Mouse (Mus musculus) CH12.LX (cell line): ENCODE data around the gene Utp11. TPM values are rescaled to one million over a fixed set of nuclear protein-coding genes. Genes with fewer than 3 reads are reported as not detected.
A peak's percentile ranks its signal among the peaks of the same experiment; 100 is the strongest.

ENCODE experiments used
- DNase-seq: peaks from one replicate; pipeline ENCODE4 v3.0.0-alpha.2; 2013; ENCODE audit errors: extremely low read depth
- H3K27ac ChIP-seq: 2 replicates; pipeline ENCODE4 v1.5.1; 2012; ENCODE audit warnings: low read depth, mild to moderate bottlenecking, control low read depth, moderate library complexity; ENCODE audit not compliant: insufficient read depth
- H3K27me3 ChIP-seq: replicated peaks from 2 replicates; pipeline ENCODE3; 2012; ENCODE audit warnings: inconsistent platforms
- H3K36me3 ChIP-seq, 2 experiments: replicated peaks in 1 of 2; 2 replicates each; pipeline versions ENCODE3 to v1.6.1; 2012; ENCODE audit warnings: inconsistent platforms in 1 of 2, low read length in 1 of 2, mild to moderate bottlenecking in 1 of 2, mixed read lengths in 1 of 2, moderate library complexity in 1 of 2; ENCODE audit not compliant: control insufficient read depth in 1 of 2, insufficient read depth in 1 of 2
- H3K4me1 ChIP-seq, 2 experiments: 2 replicates each; pipeline ENCODE4 v1.6.1; 2012; ENCODE audit warnings: inconsistent platforms in 1 of 2, moderate library complexity in 1 of 2; ENCODE audit not compliant: insufficient read depth in 2 of 2, control insufficient read depth in 1 of 2
- H3K4me2 ChIP-seq: 2 replicates; pipeline ENCODE4 v1.6.1; 2012; ENCODE audit warnings: low read depth, mild to moderate bottlenecking, control low read depth; ENCODE audit not compliant: poor library complexity, insufficient read depth, severe bottlenecking
- H3K4me3 ChIP-seq, 3 experiments: fragments of 150-350 bp in 1 of 3; sonication (generic) in 1 of 3; replicated peaks in 1 of 3; 2 replicates each; pipeline versions ENCODE3 to v1.5.1; 2011 to 2012; ENCODE audit warnings: low read depth in 2 of 3, low read length in 2 of 3, mild to moderate bottlenecking in 2 of 3, moderate library complexity in 2 of 3, control low read depth in 1 of 3, improper control_type of control experiment in 1 of 3, inconsistent platforms in 1 of 3, mixed read lengths in 1 of 3; ENCODE audit not compliant: poor library complexity in 1 of 3
- H3K79me2 ChIP-seq: replicated peaks from 2 replicates; pipeline ENCODE4 v1.6.1; 2012; ENCODE audit warnings: mild to moderate bottlenecking, moderate library complexity; ENCODE audit not compliant: control insufficient read depth, poor library complexity, insufficient read depth, severe bottlenecking; ENCODE audit errors: extremely low read depth
- H3K9ac ChIP-seq: 2 replicates; pipeline ENCODE4 v1.6.1; 2012; ENCODE audit warnings: low read depth, mild to moderate bottlenecking, control low read depth, moderate library complexity; ENCODE audit not compliant: insufficient read depth
- H3K9me3 ChIP-seq: replicated peaks from 2 replicates; pipeline ENCODE3; 2012; ENCODE audit warnings: low read length, inconsistent platforms, mixed read lengths
- BHLHE40 ChIP-seq: IDR thresholded peaks from 2 replicates; pipeline ENCODE4 v1.6.1; 2011; ENCODE audit warnings: mild to moderate bottlenecking, low read depth, low read length, improper control_type of control experiment
- CHD1 ChIP-seq: IDR thresholded peaks from 2 replicates; pipeline ENCODE4 v1.6.1; 2012; ENCODE audit warnings: low read depth, low read length, improper control_type of control experiment, inconsistent platforms
- CHD2 ChIP-seq: IDR thresholded peaks from 2 replicates; pipeline ENCODE4 v1.6.1; 2011; ENCODE audit warnings: low read length, improper control_type of control experiment
- CTCF ChIP-seq, 2 experiments: IDR thresholded peaks in 1 of 2; conservative IDR thresholded peaks in 1 of 2; 2 replicates each; pipeline ENCODE4 v1.5.1; 2011 to 2012; ENCODE audit warnings: low read depth in 2 of 2, low read length in 2 of 2, improper control_type of control experiment in 1 of 2, inconsistent platforms in 1 of 2, mild to moderate bottlenecking in 1 of 2, moderate library complexity in 1 of 2
- E2F4 ChIP-seq: IDR thresholded peaks from 2 replicates; pipeline ENCODE4 v1.6.1; 2011; ENCODE audit warnings: low read depth, low read length, improper control_type of control experiment; ENCODE audit not compliant: insufficient replicate concordance
- ELF1 ChIP-seq: IDR thresholded peaks from 2 replicates; pipeline ENCODE4 v1.6.1; 2014; ENCODE audit warnings: low read depth, mild to moderate bottlenecking, inconsistent platforms, low read length, improper control_type of control experiment
- HCFC1 ChIP-seq: IDR thresholded peaks from 2 replicates; pipeline ENCODE4 v1.6.1; 2012; ENCODE audit warnings: low read depth, mild to moderate bottlenecking, inconsistent platforms, low read length, improper control_type of control experiment
- IRF4 ChIP-seq: IDR thresholded peaks from 2 replicates; pipeline ENCODE4 v1.6.1; 2014; ENCODE audit warnings: low read depth, mild to moderate bottlenecking, inconsistent platforms, low read length, improper control_type of control experiment
- JUND ChIP-seq: conservative IDR thresholded peaks from 2 replicates; pipeline ENCODE4 v1.6.1; 2011; ENCODE audit warnings: low read depth, low read length, improper control_type of control experiment
- KAT2A ChIP-seq: IDR thresholded peaks from 2 replicates; pipeline ENCODE4 v1.6.1; 2012; ENCODE audit warnings: low read length, improper control_type of control experiment, inconsistent platforms; ENCODE audit not compliant: insufficient replicate concordance
- MAX ChIP-seq: IDR thresholded peaks from 2 replicates; pipeline ENCODE4 v1.6.1; 2011; ENCODE audit warnings: low read length, improper control_type of control experiment
- MEF2A ChIP-seq: IDR thresholded peaks from 2 replicates; pipeline ENCODE4 v1.6.1; 2014; ENCODE audit warnings: low read depth, mild to moderate bottlenecking, inconsistent platforms, low read length, improper control_type of control experiment, borderline replicate concordance
- MXI1 ChIP-seq: IDR thresholded peaks from 2 replicates; pipeline ENCODE4 v1.6.1; 2011; ENCODE audit warnings: mild to moderate bottlenecking, low read depth, low read length, improper control_type of control experiment
- MYC ChIP-seq: IDR thresholded peaks from 2 replicates; pipeline ENCODE4 v1.6.1; 2011; ENCODE audit warnings: low read depth, mild to moderate bottlenecking, improper control_type of control experiment, low read length
- NELFE ChIP-seq: IDR thresholded peaks from 2 replicates; pipeline ENCODE4 v1.6.1; 2011; ENCODE audit warnings: low read depth, low read length, improper control_type of control experiment
- NRF1 ChIP-seq: IDR thresholded peaks from 2 replicates; pipeline ENCODE4 v1.6.1; 2014; ENCODE audit warnings: low read depth, mild to moderate bottlenecking, inconsistent platforms, low read length, improper control_type of control experiment, moderate library complexity
- PAX5 ChIP-seq: IDR thresholded peaks from 2 replicates; pipeline ENCODE4 v1.6.1; 2012; ENCODE audit warnings: low read length, inconsistent platforms, mixed read lengths
- POLR2AphosphoS2 ChIP-seq: IDR thresholded peaks from 2 replicates; pipeline ENCODE4 v1.6.1; 2011; ENCODE audit warnings: low read depth, low read length, improper control_type of control experiment
- RCOR1 ChIP-seq: conservative IDR thresholded peaks from 2 replicates; pipeline ENCODE4 v1.6.1; 2012; ENCODE audit warnings: low read depth, mild to moderate bottlenecking, inconsistent platforms, low read length, improper control_type of control experiment
- TBP ChIP-seq: conservative IDR thresholded peaks from 2 replicates; pipeline ENCODE4 v1.6.1; 2011; ENCODE audit warnings: low read depth, low read length, improper control_type of control experiment
- TCF12 ChIP-seq: IDR thresholded peaks from 2 replicates; pipeline ENCODE4 v1.6.1; 2014; ENCODE audit warnings: low read depth, mild to moderate bottlenecking, inconsistent platforms, low read length, improper control_type of control experiment
- UBTF ChIP-seq: IDR thresholded peaks from 2 replicates; pipeline ENCODE4 v1.6.1; 2012; ENCODE audit warnings: low read depth, mild to moderate bottlenecking, inconsistent platforms, low read length, improper control_type of control experiment, moderate library complexity
- USF1 ChIP-seq: IDR thresholded peaks from 2 replicates; pipeline ENCODE4 v1.6.1; 2014; ENCODE audit warnings: low read depth, mild to moderate bottlenecking, inconsistent platforms, low read length, improper control_type of control experiment
- USF2 ChIP-seq: conservative IDR thresholded peaks from 2 replicates; pipeline ENCODE4 v1.6.1; 2011; ENCODE audit warnings: low read depth, low read length, improper control_type of control experiment
- ZC3H11A ChIP-seq: IDR thresholded peaks from 2 replicates; pipeline ENCODE4 v1.6.1; 2012; ENCODE audit warnings: low read depth, mild to moderate bottlenecking, inconsistent platforms, low read length, improper control_type of control experiment
- ZKSCAN1 ChIP-seq: IDR thresholded peaks from 2 replicates; pipeline ENCODE4 v1.6.1; 2012; ENCODE audit warnings: low read depth, inconsistent platforms, low read length, improper control_type of control experiment, borderline replicate concordance
- ZMIZ1 ChIP-seq: IDR thresholded peaks from 2 replicates; pipeline ENCODE4 v1.6.1; 2012; ENCODE audit warnings: low read depth, mild to moderate bottlenecking, inconsistent platforms, low read length, improper control_type of control experiment
- dilution Hi-C: fragments of 300-500 bp; cut with MboI; formaldehyde crosslinking; loops from 2 replicates; pipeline ENCODE4 v1.14.3; 2020; ENCODE audit warnings: low sequenced_read_pairs; ENCODE audit not compliant: extremely low pct_unique_long_range_greater_than_20kb, extremely low pct_ligation_motif_present
- in situ Hi-C: fragments of 300-500 bp; cut with MboI; formaldehyde crosslinking; loops from 3 replicates; pipeline ENCODE4 v1.14.3; 2019; ENCODE audit warnings: low sequenced_read_pairs, low pct_ligation_motif_present, low pct_unique_long_range_greater_than_20kb, mixed read lengths
- polyA plus RNA-seq: library from polyadenylated mRNA; unstranded; fragments of >175 nt; gene quantifications from 2 replicates; pipeline ENCODE4 v1.2.1, GENCODE M21; 2012; ENCODE audit warnings: low read depth; ENCODE audit not compliant: insufficient read length
- total RNA-seq, 2 experiments: library from RNA; depleted of rRNA; stranded (reverse); fragments of 300-350 nt in 1 of 2; fragments of >200 nt in 1 of 2; gene quantifications; 2 replicates each; pipeline ENCODE4 v1.2.3; 2012 to 2014

Utp11 gene
- total and polyA plus RNA-seq, 3 experiments, result 52.7 to 102 (median 78.1) TPM

GRCm38 (mm10) chr4:124709961-124710446 lies 16.6 kb upstream of the Utp11 start:
- Histone ChIP-seq H3K9me3 (no peaks in the 10 kb centered on the region), H3K4me3 (peak overlapping the region; percentile 24 to 49 (median 47)), H3K27me3 (no peaks in the 10 kb centered on the region), H3K9ac (peak overlapping the region; percentile 46; the same call in 1 of the 2 replicates), H3K79me2 (peaks cover 3% of the 10 kb centered on the region), H3K4me1 (peaks cover 24 to 59% of the 10 kb centered on the region in 2 experiments), H3K4me2 (peak overlapping the region; percentile 58), H3K27ac (peak overlapping the region; percentile 90), H3K36me3 (peaks cover 17 to 24% of the 10 kb centered on the region in 2 experiments)
- dilution Hi-C loops, result no loop called here
- in situ Hi-C loops, result loop anchor here (10.0 kb wide), 1 partner anchor 355 kb away; the partner anchor contains the start of genes Dnali1 and Snip1
- peak; percentile 59 for DNase-seq
- TF ChIP-seq POLR2AphosphoS2, result no peak; the same call in 1 of the 2 replicates
- no peak for TF ChIP-seq ZC3H11A
- peak; percentile 73; the same call in 1 of the 2 replicates for TF ChIP-seq E2F4
- no peak; the same call in 1 of the 2 replicates for TF ChIP-seq ZMIZ1
- no peak for TF ChIP-seq CHD1
- TF ChIP-seq UBTF, result no peak
- no peak for TF ChIP-seq CTCF (conservative IDR thresholded peaks at IDR 0.05 in 1 of 2, IDR thresholded peaks at IDR 0.05 in 1 of 2; ENCODE audit: low read depth in 2 of 2, low read length in 2 of 2)
- TF ChIP-seq MXI1, result peak; percentile 36; the same call in 1 of the 2 replicates
- TF ChIP-seq RCOR1, result no peak
- TF ChIP-seq NELFE, result peak; percentile 51; the same call in 1 of the 2 replicates
- TF ChIP-seq MYC, result 0 out of 2 replicates have a peak, but pooled peaks have one; percentile 16
- no peak for TF ChIP-seq CHD2
- TF ChIP-seq USF2, result no peak
- peak; percentile 66; the same call in 1 of the 2 replicates for TF ChIP-seq MAX
- TF ChIP-seq BHLHE40, result no peak; the same call in 1 of the 2 replicates
- no peak for TF ChIP-seq NRF1
- no peak for TF ChIP-seq ELF1
- no peak for TF ChIP-seq PAX5
- TF ChIP-seq TCF12, result peak; percentile 49; the same call in 1 of the 2 replicates
- no peak for TF ChIP-seq ZKSCAN1
- TF ChIP-seq JUND, result no peak
- TF ChIP-seq HCFC1, result 0 out of 2 replicates have a peak, but pooled peaks have one; percentile 24
- TF ChIP-seq IRF4, result 0 out of 2 replicates have a peak, but pooled peaks have one; percentile 11
- TF ChIP-seq USF1, result no peak
- 0 out of 2 replicates have a peak, but pooled peaks have one; percentile 40 for TF ChIP-seq MEF2A
- TF ChIP-seq TBP, result 0 out of 2 replicates have a peak, but pooled peaks have one; percentile 18
- no peak for TF ChIP-seq KAT2A
